Mouse (Mus musculus) megakaryocyte, embryonic 14.5 days (primary cell): Measurements from ENCODE around the gene Rps7.

Source experiments
- FLI1 ChIP-seq: IDR thresholded peaks from 2 replicates; pipeline ENCODE4 v1.6.1; 2012; ENCODE audit warnings: low read length, inconsistent platforms, mixed read lengths
- GATA1 ChIP-seq: IDR thresholded peaks from 3 replicates; pipeline ENCODE4 v1.6.1; 2012; ENCODE audit warnings: mixed read lengths, low read length, inconsistent platforms, borderline replicate concordance

- TF ChIP-seq GATA1, result no peak
- no peak for TF ChIP-seq FLI1
These were observed 7.3 kb downstream of the Rps7 start for GRCm38 (mm10) chr12:28628436-28628835.
